Mouse (Mus musculus): ENCODE data around the gene Slc25a33. TPM values are rescaled to one million over a fixed set of nuclear protein-coding genes. Genes with fewer than 3 reads are reported as not detected.

Gene Slc25a33
- polyA plus RNA-seq, 1 experiment from 2014 or later, result 10.3 TPM

Other genes starting within 250 kb of the Slc25a33 start
- 40.9 and 42.4 TPM in 2 replicates for gene Clstn1, start 187.8 kb downstream of the Slc25a33 start, polyA plus RNA-seq (2015; fragmentation: Nextera tagmentation; extraction: Ambion mirVana)
- 4.6 and 4.8 TPM in 2 replicates for gene Pik3cd, start 71.7 kb downstream of the Slc25a33 start, polyA plus RNA-seq (2015; fragmentation: Nextera tagmentation; extraction: Ambion mirVana)
- 23.3 and 24.7 TPM in 2 replicates for gene Tmem201, start 36.2 kb downstream of the Slc25a33 start, polyA plus RNA-seq (2015; fragmentation: Nextera tagmentation; extraction: Ambion mirVana)
- 17.0 and 18.2 TPM in 2 replicates for gene Spsb1, start 180.8 kb upstream of the Slc25a33 start, polyA plus RNA-seq (2015; fragmentation: Nextera tagmentation; extraction: Ambion mirVana)
- gene H6pd, start 234.7 kb upstream of the Slc25a33 start, polyA plus RNA-seq (2015; fragmentation: Nextera tagmentation; extraction: Ambion mirVana), result 22.2 and 24.0 TPM in 2 replicates

Measured in intestine, embryonic 15.5 days (tissue).